Mouse (Mus musculus): ENCODE measurements around the gene Cox10. TPM values are rescaled to one million over a fixed set of nuclear protein-coding genes. Genes with fewer than 3 reads are reported as not detected.

Gene Cox10
- total RNA-seq, 2 experiments from 2014 or later: 26.8 to 27.2 TPM

- DNase-seq (ENCODE audit: low spot score in 2 of 2): no peak
Measured at GRCm38 (mm10) chr11:64002629-64003028, 76.6 kb downstream of the Cox10 start.

- DNase-seq (ENCODE audit: low spot score in 2 of 2): no peak
Measured at GRCm38 (mm10) chr11:64001111-64001510, 78.2 kb downstream of the Cox10 start.

GRCm38 (mm10) chr11:64000200-64000794 lies 79.0 kb downstream of the Cox10 start:
- DNase-seq (ENCODE audit: low spot score in 2 of 2): no peak

GRCm38 (mm10) chr11:63999431-63999830 lies 79.8 kb downstream of the Cox10 start:
- no peak for DNase-seq (ENCODE audit: low spot score in 2 of 2)

- no peak for DNase-seq (ENCODE audit: low spot score in 2 of 2)
Measured at GRCm38 (mm10) chr11:63991958-63992357, 87.3 kb downstream of the Cox10 start.

- no peak for DNase-seq (ENCODE audit: low spot score in 2 of 2)
Measured at GRCm38 (mm10) chr11:63990759-63991158, 88.5 kb downstream of the Cox10 start.

GRCm38 (mm10) chr11:63990311-63990710 lies 89.0 kb downstream of the Cox10 start:
- no peak for DNase-seq (ENCODE audit: low spot score in 2 of 2)

- DNase-seq (ENCODE audit: low spot score in 2 of 2): no peak
Measured at GRCm38 (mm10) chr11:63988991-63989860, 90.0 kb downstream of the Cox10 start.

- no peak for DNase-seq (ENCODE audit: low spot score in 2 of 2)
Measured at GRCm38 (mm10) chr11:63988031-63988665, 91.1 kb downstream of the Cox10 start.

GRCm38 (mm10) chr11:63986710-63987109 lies 92.6 kb downstream of the Cox10 start:
- no peak for DNase-seq (ENCODE audit: low spot score in 2 of 2)

- no peak for DNase-seq (ENCODE audit: low spot score in 2 of 2)
Measured at GRCm38 (mm10) chr11:63985481-63985880, 93.8 kb downstream of the Cox10 start.

- DNase-seq (ENCODE audit: low spot score in 2 of 2): no peak
Measured at GRCm38 (mm10) chr11:63984622-63985168, 94.6 kb downstream of the Cox10 start.

- DNase-seq (ENCODE audit: low spot score in 2 of 2): no peak
Measured at GRCm38 (mm10) chr11:63977741-63978140, 101.5 kb downstream of the Cox10 start.

- DNase-seq (ENCODE audit: low spot score in 2 of 2): no peak
Measured at GRCm38 (mm10) chr11:63976775-63977174, 102.5 kb downstream of the Cox10 start.

- DNase-seq (ENCODE audit: low spot score in 2 of 2): no peak
Measured at GRCm38 (mm10) chr11:63975260-63975899, 103.9 kb downstream of the Cox10 start.

GRCm38 (mm10) chr11:63973973-63974372 lies 105.3 kb downstream of the Cox10 start:
- no peak for DNase-seq (ENCODE audit: low spot score in 2 of 2)

- DNase-seq (ENCODE audit: low spot score in 2 of 2): no peak
Measured at GRCm38 (mm10) chr11:63971462-63971861, 107.8 kb downstream of the Cox10 start.

GRCm38 (mm10) chr11:63970818-63971217 lies 108.5 kb downstream of the Cox10 start:
- no peak for DNase-seq (ENCODE audit: low spot score in 2 of 2)

GRCm38 (mm10) chr11:63969205-63969910 lies 109.9 kb downstream of the Cox10 start:
- no peak for DNase-seq (ENCODE audit: low spot score in 2 of 2)

GRCm38 (mm10) chr11:63968388-63969035 lies 110.8 kb downstream of the Cox10 start:
- no peak for DNase-seq (ENCODE audit: low spot score in 2 of 2)
